Mouse (Mus musculus): ENCODE measurements around the gene Dnm1. TPM values are rescaled to one million over a fixed set of nuclear protein-coding genes. Genes with fewer than 3 reads are reported as not detected.
A peak's percentile ranks its signal among the peaks of the same experiment; 100 is the strongest.

Dnm1 gene
- polyA plus RNA-seq, 1 experiment from 2014 or later, result 71.2 TPM

DNA sequence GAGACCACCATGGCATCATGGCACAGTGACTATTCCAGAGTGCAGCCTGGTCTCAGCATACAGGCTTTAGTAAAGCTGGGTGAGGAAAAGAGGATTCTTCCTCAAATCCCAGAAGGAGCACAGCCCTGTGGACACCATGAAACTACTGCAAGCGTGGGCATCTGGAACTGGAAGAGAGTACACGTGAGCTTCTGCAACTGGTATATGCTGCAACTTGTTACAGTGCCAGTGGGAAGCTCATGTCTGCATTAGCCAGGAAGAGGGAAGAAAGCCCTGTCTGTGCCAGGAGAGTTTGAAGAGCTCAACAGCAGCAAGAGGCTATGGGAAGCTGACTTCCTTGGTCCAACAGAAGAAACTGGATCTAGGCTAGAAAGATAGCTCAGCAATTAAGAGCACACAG is 29.6 kb upstream of the Dnm1 start:
- Histone ChIP-seq H3K36me3 (ENCODE audit: control insufficient read depth, insufficient read depth, low read length) (peaks cover 17% of the 10 kb centered on the region), H3K4me1 (ENCODE audit: control insufficient read depth, insufficient read depth, low read depth, low read length) (peaks cover 11% of the 10 kb centered on the region), H3K9ac (ENCODE audit: low read depth, low read length) (no peak overlapping the region), H3K27me3 (replicated peaks; ENCODE audit: control insufficient read depth, insufficient read depth, low read length) (no peaks in the 10 kb centered on the region), H3K4me3 (ENCODE audit: low read length) (no peak overlapping the region), H3K4me2 (ENCODE audit: low read length) (no peak overlapping the region), H3K9me3 (ENCODE audit: control insufficient read depth, low read length) (no peaks in the 10 kb centered on the region), H3K27ac (ENCODE audit: low read depth, low read length) (no peak overlapping the region)
- 82% methylated on average over 2 of the region's 2 CpGs for WGBS
- ATAC-seq, result no peak

GRCm38 (mm10) chr2:32381775-32382223 is 28.7 kb upstream of the Dnm1 start, which contains the start of gene 1110008P14Rik:
Gene 1110008P14Rik, minus strand, starts transcription at chr2:32381938.
- peak within 1 kb of the TSS; percentile 75; the same call in 1 of the 2 replicates for H3K27ac ChIP-seq (ENCODE audit: low read depth, low read length)
- H3K9me3 ChIP-seq (ENCODE audit: control insufficient read depth, low read length), result no peaks in the 10 kb centered on the region
- peaks cover 26% of the 10 kb centered on the region for H3K36me3 ChIP-seq (ENCODE audit: control insufficient read depth, insufficient read depth, low read length)
- peaks cover 11% of the 10 kb centered on the region for H3K4me1 ChIP-seq (ENCODE audit: control insufficient read depth, insufficient read depth, low read depth, low read length)
- peak; percentile 93 for ATAC-seq
- peak within 1 kb of the TSS; percentile 80 for H3K9ac ChIP-seq (ENCODE audit: low read depth, low read length)
- peak within 1 kb of the TSS; percentile 98 for H3K4me2 ChIP-seq (ENCODE audit: low read length)
- under 1% methylated on average over 38 of the region's 47 CpGs for WGBS
- no peaks in the 10 kb centered on the region for H3K27me3 ChIP-seq (replicated peaks; ENCODE audit: control insufficient read depth, insufficient read depth, low read length)
- peak within 1 kb of the TSS; percentile 75 for H3K4me3 ChIP-seq (ENCODE audit: low read length)

- Histone ChIP-seq H3K27ac (ENCODE audit: low read depth, low read length) (peak overlapping the region; percentile 75; the same call in 1 of the 2 replicates), H3K27me3 (replicated peaks; ENCODE audit: control insufficient read depth, insufficient read depth, low read length) (no peaks in the 10 kb centered on the region), H3K4me1 (ENCODE audit: control insufficient read depth, insufficient read depth, low read depth, low read length) (peaks cover 11% of the 10 kb centered on the region), H3K4me3 (ENCODE audit: low read length) (peak overlapping the region; percentile 75), H3K9me3 (ENCODE audit: control insufficient read depth, low read length) (no peaks in the 10 kb centered on the region), H3K36me3 (ENCODE audit: control insufficient read depth, insufficient read depth, low read length) (peaks cover 31% of the 10 kb centered on the region), H3K4me2 (ENCODE audit: low read length) (peak overlapping the region; percentile 98), H3K9ac (ENCODE audit: low read depth, low read length) (peak overlapping the region; percentile 80)
- peak; percentile 60 for ATAC-seq
- under 1% methylated on average over 26 of the region's 27 CpGs for WGBS
These were observed 28.1 kb upstream of the Dnm1 start for GRCm38 (mm10) chr2:32381141-32381774.

- Histone ChIP-seq H3K4me1 (ENCODE audit: control insufficient read depth, insufficient read depth, low read depth, low read length) (peaks cover 11% of the 10 kb centered on the region), H3K9me3 (ENCODE audit: control insufficient read depth, low read length) (no peaks in the 10 kb centered on the region), H3K27me3 (replicated peaks; ENCODE audit: control insufficient read depth, insufficient read depth, low read length) (no peaks in the 10 kb centered on the region), H3K4me3 (ENCODE audit: low read length) (no peak overlapping the region), H3K36me3 (ENCODE audit: control insufficient read depth, insufficient read depth, low read length) (peaks cover 38% of the 10 kb centered on the region), H3K4me2 (ENCODE audit: low read length) (no peak overlapping the region), H3K27ac (ENCODE audit: low read depth, low read length) (no peak overlapping the region), H3K9ac (ENCODE audit: low read depth, low read length) (no peak overlapping the region)
- WGBS, result 84% methylated on average over 7 of the region's 7 CpGs
- no peak for ATAC-seq
These were observed 26.9 kb upstream of the Dnm1 start for GRCm38 (mm10) chr2:32380001-32380500.

DNA sequence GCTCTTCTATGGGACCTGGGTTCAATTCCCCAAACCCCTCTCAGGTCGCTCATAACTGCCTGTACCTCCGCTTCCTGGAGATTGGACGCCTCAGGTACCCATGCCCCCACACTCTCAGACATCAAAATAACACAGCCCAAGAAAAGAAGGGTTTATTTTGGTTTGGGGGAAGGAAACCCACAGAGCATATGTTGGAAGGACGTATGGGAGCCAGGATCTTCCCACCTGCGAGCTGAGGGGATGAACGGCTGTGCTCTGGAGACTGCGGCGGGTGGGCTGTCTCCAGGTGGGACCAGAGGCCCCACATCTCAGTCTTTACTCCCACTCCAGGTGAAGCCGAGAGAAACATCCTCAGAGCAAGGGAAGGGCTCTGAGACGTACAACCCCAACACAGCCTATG is 23.8 kb upstream of the Dnm1 start:
- Histone ChIP-seq H3K36me3 (ENCODE audit: control insufficient read depth, insufficient read depth, low read length) (peaks cover 57% of the 10 kb centered on the region), H3K9me3 (ENCODE audit: control insufficient read depth, low read length) (no peaks in the 10 kb centered on the region)
- WGBS, result 93% methylated on average over 10 of the region's 10 CpGs

GRCm38 (mm10) chr2:32375317-32375940 is 22.3 kb upstream of the Dnm1 start:
- no peaks in the 10 kb centered on the region for H3K9me3 ChIP-seq (ENCODE audit: control insufficient read depth, low read length)
- ATAC-seq, result no peak
- no peak overlapping the region for H3K9ac ChIP-seq (ENCODE audit: low read depth, low read length)
- no peak overlapping the region for H3K4me3 ChIP-seq (ENCODE audit: low read length)
- no peak overlapping the region for H3K27ac ChIP-seq (ENCODE audit: low read depth, low read length)
- no peak overlapping the region for H3K4me2 ChIP-seq (ENCODE audit: low read length)
- H3K36me3 ChIP-seq (ENCODE audit: control insufficient read depth, insufficient read depth, low read length), result peaks cover 67% of the 10 kb centered on the region
- H3K4me1 ChIP-seq (ENCODE audit: control insufficient read depth, insufficient read depth, low read depth, low read length), result peaks cover 1% of the 10 kb centered on the region
- no peaks in the 10 kb centered on the region for H3K27me3 ChIP-seq (replicated peaks; ENCODE audit: control insufficient read depth, insufficient read depth, low read length)
- 92% methylated on average over 13 of the region's 13 CpGs for WGBS

More for the DNA sequence above, 23.8 kb upstream of the Dnm1 start:
- Histone ChIP-seq H3K27me3 (replicated peaks; ENCODE audit: control insufficient read depth, insufficient read depth, low read length) (no peaks in the 10 kb centered on the region), H3K4me1 (ENCODE audit: control insufficient read depth, insufficient read depth, low read depth, low read length) (peaks cover 11% of the 10 kb centered on the region), H3K4me2 (ENCODE audit: low read length) (no peak overlapping the region), H3K27ac (ENCODE audit: low read depth, low read length) (no peak overlapping the region), H3K4me3 (ENCODE audit: low read length) (no peak overlapping the region), H3K9ac (ENCODE audit: low read depth, low read length) (no peak overlapping the region)
- no peak for ATAC-seq

GRCm38 (mm10) chr2:32374191-32374590 is 21.1 kb upstream of the Dnm1 start:
- no peak overlapping the region for H3K9ac ChIP-seq (ENCODE audit: low read depth, low read length)
- ATAC-seq, result no peak
- 93% methylated on average over 10 of the region's 10 CpGs for WGBS
- no peak overlapping the region for H3K27ac ChIP-seq (ENCODE audit: low read depth, low read length)
- no peak overlapping the region for H3K4me3 ChIP-seq (ENCODE audit: low read length)
- no peaks in the 10 kb centered on the region for H3K9me3 ChIP-seq (ENCODE audit: control insufficient read depth, low read length)
- peaks cover 72% of the 10 kb centered on the region for H3K36me3 ChIP-seq (ENCODE audit: control insufficient read depth, insufficient read depth, low read length)
- H3K4me2 ChIP-seq (ENCODE audit: low read length), result no peak overlapping the region
- no peaks in the 10 kb centered on the region for H3K27me3 ChIP-seq (replicated peaks; ENCODE audit: control insufficient read depth, insufficient read depth, low read length)
- H3K4me1 ChIP-seq (ENCODE audit: control insufficient read depth, insufficient read depth, low read depth, low read length), result no peaks in the 10 kb centered on the region

DNA sequence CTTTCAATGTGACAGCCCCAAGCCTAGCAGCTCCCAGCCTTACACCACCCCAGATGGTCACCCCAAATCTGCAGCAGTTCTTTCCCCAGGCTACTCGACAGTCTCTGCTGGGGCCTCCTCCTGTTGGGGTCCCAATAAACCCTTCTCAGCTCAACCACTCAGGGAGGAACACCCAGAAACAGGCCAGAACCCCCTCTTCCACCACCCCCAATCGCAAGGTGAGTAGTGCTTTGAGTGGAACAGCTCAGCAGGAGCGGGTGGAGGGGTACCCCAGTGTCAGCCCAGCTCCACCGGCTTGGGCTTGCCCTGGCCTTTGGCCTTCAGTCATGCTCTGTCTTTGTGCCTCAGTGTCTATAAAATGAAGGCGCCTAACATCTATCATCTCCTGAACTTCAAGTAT is 14.2 kb upstream of the Dnm1 start:
- H3K36me3 ChIP-seq (ENCODE audit: control insufficient read depth, insufficient read depth, low read length), result peaks cover 30% of the 10 kb centered on the region

DNA sequence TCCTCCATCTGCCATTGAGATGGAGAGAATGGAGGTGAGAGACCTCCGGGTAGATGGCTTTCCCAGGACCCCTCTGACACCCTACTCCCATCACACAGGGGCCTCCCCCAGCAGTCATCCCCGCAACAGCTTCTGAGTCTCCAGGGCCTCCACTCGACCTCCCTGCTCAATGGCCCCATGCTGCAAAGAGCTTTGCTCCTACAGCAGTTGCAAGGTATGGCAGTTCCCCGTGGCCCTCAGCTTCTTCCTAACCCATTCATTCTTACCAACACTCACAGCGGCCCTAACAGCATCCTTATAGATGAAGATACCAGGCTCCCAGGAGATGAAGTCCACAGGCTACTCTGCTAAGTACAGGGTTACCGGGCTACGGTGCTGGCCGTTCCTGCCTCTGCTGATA is 11.0 kb upstream of the Dnm1 start:
- peak overlapping the region; percentile 85 for H3K4me3 ChIP-seq (ENCODE audit: low read length)
- H3K4me1 ChIP-seq (ENCODE audit: control insufficient read depth, insufficient read depth, low read depth, low read length), result peaks cover 19% of the 10 kb centered on the region
- ATAC-seq, result no peak
- no peaks in the 10 kb centered on the region for H3K9me3 ChIP-seq (ENCODE audit: control insufficient read depth, low read length)
- peaks cover 8% of the 10 kb centered on the region; the same call in 1 of the 2 replicates for H3K36me3 ChIP-seq (ENCODE audit: control insufficient read depth, insufficient read depth, low read length)
- peak overlapping the region; percentile 88 for H3K9ac ChIP-seq (ENCODE audit: low read depth, low read length)
- no peak overlapping the region; the same call in 1 of the 2 replicates for H3K27ac ChIP-seq (ENCODE audit: low read depth, low read length)
- peak overlapping the region; percentile 92 for H3K4me2 ChIP-seq (ENCODE audit: low read length)
- WGBS, result 85% methylated on average over 8 of the region's 8 CpGs
- peaks cover 3% of the 10 kb centered on the region; the same call in 1 of the 2 replicates for H3K27me3 ChIP-seq (replicated peaks; ENCODE audit: control insufficient read depth, insufficient read depth, low read length)

More for the DNA sequence above, 14.2 kb upstream of the Dnm1 start:
- no peak overlapping the region for H3K4me2 ChIP-seq (ENCODE audit: low read length)
- H3K9me3 ChIP-seq (ENCODE audit: control insufficient read depth, low read length), result no peaks in the 10 kb centered on the region
- H3K27me3 ChIP-seq (replicated peaks; ENCODE audit: control insufficient read depth, insufficient read depth, low read length), result no peaks in the 10 kb centered on the region
- peaks cover 10% of the 10 kb centered on the region for H3K4me1 ChIP-seq (ENCODE audit: control insufficient read depth, insufficient read depth, low read depth, low read length)
- ATAC-seq, result no peak
- WGBS, result 89% methylated on average over 5 of the region's 5 CpGs
- no peak overlapping the region for H3K27ac ChIP-seq (ENCODE audit: low read depth, low read length)
- H3K9ac ChIP-seq (ENCODE audit: low read depth, low read length), result no peak overlapping the region
- H3K4me3 ChIP-seq (ENCODE audit: low read length), result no peak overlapping the region
